Mouse (Mus musculus) retina, embryonic 14.5 days (tissue): Measurements from ENCODE around the gene Gm9913.

Source experiments
- DNase-seq: peaks from one replicate; pipeline ENCODE4 v3.0.0-alpha.2; 2015; ENCODE audit warnings: low spot score

The Gm9913 gene

DNA sequence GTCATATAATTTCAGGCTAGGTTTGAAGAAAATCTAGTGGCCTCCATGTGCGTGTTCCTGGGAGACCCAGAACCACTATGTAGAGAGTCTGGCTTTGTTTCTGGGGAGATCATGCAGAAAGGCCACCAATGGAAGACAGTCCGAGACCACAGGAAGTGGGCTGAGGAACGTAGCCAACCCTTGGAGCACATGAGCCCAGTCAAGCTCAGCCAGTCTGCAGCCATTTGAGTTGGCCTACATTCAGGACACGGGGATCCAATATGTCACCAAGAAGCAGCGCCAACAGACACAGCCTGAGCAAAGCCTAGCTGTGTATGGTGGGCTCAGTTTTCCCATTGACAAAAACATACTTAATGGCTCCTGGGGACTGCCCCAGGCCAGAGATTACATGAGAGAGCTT, 8.2 kb upstream of the Gm9913 start:
- no peak for DNase-seq

GRCm38 (mm10) chr2:125498216-125498615, 6.7 kb upstream of the Gm9913 start:
- DNase-seq: no peak

DNA sequence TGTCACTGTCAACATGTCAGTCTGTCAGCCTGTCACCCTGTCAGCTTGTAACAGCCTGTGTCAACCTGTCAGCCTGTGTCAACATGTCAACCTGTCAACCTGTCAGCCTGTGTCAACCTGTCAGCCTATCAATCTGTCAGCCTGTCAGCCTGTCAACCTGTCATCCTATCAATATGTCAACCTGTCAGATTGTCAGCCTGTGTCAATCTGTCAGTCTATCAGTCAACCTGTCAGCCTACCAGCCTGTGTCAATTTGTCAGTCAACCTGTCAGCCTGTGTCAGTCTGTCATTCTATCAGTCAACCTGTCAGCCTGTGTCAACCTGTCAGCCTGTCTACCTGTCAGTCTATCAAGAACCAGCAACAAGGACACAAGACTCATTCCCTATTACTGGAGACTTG, 3.4 kb upstream of the Gm9913 start:
- no peak for DNase-seq

GRCm38 (mm10) chr2:125505746-125506315, 942 bp downstream of the Gm9913 start:
- peak; percentile 67 for DNase-seq

DNA sequence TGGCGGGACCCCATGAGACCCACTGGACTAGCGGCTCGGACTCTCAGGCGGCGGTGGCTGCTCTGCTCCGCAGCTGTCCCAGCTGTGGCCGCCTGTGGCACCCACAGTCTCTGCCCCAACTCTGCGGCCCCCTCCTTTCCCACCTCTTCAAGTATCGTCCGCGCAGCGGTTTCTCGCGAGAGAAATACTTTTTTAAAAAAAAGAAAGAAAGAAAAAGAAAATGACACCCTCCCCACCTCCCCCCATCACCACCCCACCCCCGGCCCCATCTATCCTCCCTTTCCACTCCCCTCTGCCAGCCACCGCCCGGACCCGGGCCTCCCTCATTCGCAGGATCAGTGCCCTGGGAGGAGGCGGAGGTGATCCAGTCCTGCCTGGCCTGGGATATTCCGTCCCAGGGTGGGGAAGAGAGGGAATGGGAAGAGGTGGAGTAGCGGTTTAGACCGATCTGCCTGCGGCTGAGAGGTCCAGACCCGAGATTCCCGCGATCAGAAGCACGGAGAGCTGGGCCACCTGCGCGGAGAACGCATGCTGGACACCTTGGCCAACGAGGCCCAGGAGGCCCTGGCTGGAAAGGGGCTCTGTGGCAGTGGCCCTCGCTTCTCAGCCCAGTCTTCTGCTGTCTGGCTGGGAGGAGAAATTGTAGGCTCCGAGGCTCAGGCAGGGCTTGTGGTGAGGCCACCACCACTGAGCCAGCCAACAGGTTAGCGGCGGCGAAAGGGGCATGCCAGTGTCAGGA, 1.6 kb downstream of the Gm9913 start:
- peak; percentile 78 for DNase-seq

DNA sequence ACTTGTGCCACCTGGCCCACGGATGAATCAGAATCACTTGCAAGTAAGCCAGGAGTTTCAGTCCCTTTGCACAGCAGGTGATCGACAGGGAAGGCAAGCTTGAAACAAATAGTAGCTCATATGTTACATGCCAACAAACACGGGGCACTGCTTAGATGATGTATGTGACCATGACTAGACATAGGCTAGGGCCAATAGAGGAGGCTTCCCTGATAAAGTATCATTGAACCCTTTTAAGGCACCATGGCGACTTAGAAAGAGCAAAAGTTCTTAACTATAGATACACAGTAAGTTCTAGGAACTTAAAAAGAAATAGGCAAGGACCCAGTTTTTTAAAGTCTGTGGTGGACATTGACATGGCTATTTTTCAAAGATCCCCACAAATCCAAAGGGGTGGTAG, 3.0 kb downstream of the Gm9913 start, which contains the start of gene Fbn1:
Fbn1 (minus strand) TSS at position 101 of the 400 bp plus-strand sequence.
- no peak for DNase-seq

- no peak for DNase-seq
Observed at GRCm38 (mm10) chr2:125508381-125508780, 3.5 kb downstream of the Gm9913 start.

- no peak for DNase-seq
Observed at GRCm38 (mm10) chr2:125510752-125511151, 5.9 kb downstream of the Gm9913 start.

- no peak for DNase-seq
Observed at GRCm38 (mm10) chr2:125511898-125512297, 7.0 kb downstream of the Gm9913 start.

- no peak for DNase-seq
Observed at GRCm38 (mm10) chr2:125512544-125512943, 7.7 kb downstream of the Gm9913 start.

GRCm38 (mm10) chr2:125514391-125514790, 9.5 kb downstream of the Gm9913 start:
- no peak for DNase-seq

DNA sequence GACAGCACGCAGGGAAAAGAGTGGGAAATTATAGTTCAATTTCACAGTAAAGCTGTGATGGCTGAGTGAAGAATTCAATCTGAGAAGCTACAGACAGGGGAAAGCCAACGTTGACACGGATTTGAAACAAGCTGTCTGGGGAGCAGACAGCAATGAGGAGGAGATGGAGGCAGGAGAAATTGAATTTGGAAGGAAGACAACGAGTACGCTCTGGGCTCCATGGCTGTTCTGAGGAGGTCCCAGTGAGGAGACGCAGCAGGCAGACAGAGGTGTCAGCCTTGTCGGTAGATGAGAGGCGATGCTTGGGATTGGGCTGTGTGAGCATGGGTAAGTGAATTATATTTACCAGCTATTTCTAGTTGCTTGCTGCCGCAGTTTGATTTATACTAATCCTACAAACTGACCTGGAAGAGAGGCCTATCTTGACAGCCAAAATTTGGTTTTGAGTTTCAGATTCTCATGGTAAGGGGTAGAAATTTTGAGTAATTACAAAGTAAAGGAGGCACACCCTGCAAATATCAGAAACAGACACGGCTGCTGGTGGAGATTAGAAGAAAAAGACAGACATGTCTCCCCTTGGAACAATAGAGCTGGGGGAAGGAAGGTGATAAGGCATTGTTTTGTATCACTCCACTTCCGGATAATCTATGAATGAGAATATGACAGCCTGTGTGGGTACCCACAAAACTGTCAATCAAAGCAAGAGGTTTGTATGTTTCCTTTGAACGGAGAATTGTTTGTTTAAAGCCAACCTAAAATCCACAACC, 10.6 kb downstream of the Gm9913 start:
- no peak for DNase-seq

DNA sequence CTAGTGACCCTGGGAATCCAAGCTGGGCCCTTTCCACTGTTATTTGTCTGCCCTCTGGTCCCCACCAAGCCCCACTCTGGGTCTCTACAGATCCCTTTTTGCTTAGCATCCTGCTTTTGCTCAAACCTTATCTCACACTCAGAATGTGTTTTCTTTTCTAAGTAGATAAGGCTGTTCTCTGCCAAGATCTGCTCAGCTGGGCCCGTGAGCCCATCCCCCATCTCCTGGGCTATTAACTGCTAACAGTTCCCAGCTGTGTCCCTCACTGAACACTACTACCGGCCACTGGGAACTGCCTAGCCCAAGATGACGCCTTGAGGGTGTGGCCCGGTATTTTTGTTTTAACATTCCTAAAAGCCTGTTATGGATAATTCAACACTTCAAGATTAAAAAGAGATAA, 11.7 kb downstream of the Gm9913 start:
- no peak for DNase-seq

DNA sequence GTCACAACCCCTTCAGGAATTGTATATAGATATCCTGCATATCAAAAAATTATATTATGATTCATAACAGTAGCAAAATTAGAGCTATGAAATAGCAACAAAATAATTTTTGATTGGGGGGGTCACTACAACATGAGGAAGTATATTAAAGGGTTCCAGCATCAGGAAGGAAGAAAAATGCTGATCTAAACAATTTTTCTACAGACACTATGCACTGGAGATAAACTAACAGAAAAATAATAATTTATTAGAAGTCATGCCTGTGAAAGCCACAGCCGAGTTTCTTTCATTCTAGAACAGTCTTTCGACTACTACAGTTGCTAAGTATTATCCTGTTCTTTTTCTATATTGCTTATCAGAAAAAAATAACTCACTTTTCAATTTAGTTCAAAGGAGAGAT, 20.6 kb downstream of the Gm9913 start:
- DNase-seq: no peak

DNA sequence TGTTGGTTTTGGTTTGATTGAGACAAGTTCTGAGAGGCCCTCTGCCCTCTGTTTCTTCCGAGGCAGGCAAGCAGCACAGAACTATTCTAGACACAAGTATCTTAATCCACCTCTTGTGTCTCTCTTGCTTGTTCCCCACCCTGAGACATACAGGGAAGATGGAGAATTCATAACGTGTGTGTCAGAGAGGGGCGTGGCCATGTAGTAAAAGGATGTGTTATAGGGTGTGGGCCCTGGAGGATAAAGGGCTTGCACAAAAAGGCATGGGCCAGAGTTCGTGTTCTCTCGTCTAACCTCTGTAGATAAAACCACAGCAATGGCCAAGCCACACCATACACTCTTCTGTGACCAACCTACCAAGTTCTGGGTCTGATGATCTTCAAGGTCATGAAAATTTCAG, 21.7 kb downstream of the Gm9913 start:
- DNase-seq: no peak

DNA sequence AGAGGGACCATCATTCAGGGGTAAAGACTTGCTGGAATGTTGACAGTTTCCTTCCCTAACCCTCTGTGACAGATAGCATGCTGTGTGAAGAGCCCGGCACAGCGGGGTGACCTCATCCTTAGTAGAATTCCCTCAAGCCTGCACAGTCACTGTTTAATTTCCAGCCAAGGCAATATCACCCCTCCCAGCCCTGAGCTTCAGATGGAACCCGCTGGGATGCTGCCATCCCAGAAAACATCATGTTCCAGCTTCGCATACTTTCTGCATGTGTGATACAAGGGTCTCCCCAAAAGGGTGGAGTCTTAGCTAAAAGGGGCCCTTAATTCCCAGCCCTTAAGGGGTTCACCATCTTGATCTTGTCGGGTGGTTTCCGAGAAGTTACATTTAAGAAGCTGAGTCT, 25.8 kb downstream of the Gm9913 start:
- DNase-seq: peak; percentile 46

- no peak for DNase-seq
Observed at GRCm38 (mm10) chr2:125539640-125540039, 34.8 kb downstream of the Gm9913 start.

- DNase-seq: no peak
Observed at GRCm38 (mm10) chr2:125540579-125540978, 35.7 kb downstream of the Gm9913 start.

- DNase-seq: no peak
Observed at GRCm38 (mm10) chr2:125541451-125541850, 36.6 kb downstream of the Gm9913 start.

- no peak for DNase-seq
Observed at GRCm38 (mm10) chr2:125543646-125544045, 38.8 kb downstream of the Gm9913 start.

- DNase-seq: no peak
Observed at GRCm38 (mm10) chr2:125544986-125545385, 40.1 kb downstream of the Gm9913 start.

GRCm38 (mm10) chr2:125548806-125549578, 44.1 kb downstream of the Gm9913 start:
- no peak for DNase-seq
